Mouse (Mus musculus) CH12.LX (cell line): Measurements from ENCODE around the gene Isca2. TPM values are rescaled to one million over a fixed set of nuclear protein-coding genes. Genes with fewer than 3 reads are reported as not detected.

Experiments
- DNase-seq: peaks from one replicate; pipeline ENCODE4 v3.0.0-alpha.2; 2013; ENCODE audit errors: extremely low read depth
- H3K27ac ChIP-seq: 2 replicates; pipeline ENCODE4 v1.5.1; 2012; ENCODE audit warnings: low read depth, mild to moderate bottlenecking, control low read depth, moderate library complexity; ENCODE audit not compliant: insufficient read depth
- H3K27me3 ChIP-seq: replicated peaks from 2 replicates; pipeline ENCODE3; 2012; ENCODE audit warnings: inconsistent platforms
- H3K36me3 ChIP-seq, 2 experiments: replicated peaks in 1 of 2; 2 replicates each; pipeline versions ENCODE3 to v1.6.1; 2012; ENCODE audit warnings: inconsistent platforms in 1 of 2, low read length in 1 of 2, mild to moderate bottlenecking in 1 of 2, mixed read lengths in 1 of 2, moderate library complexity in 1 of 2; ENCODE audit not compliant: control insufficient read depth in 1 of 2, insufficient read depth in 1 of 2
- H3K4me1 ChIP-seq, 2 experiments: 2 replicates each; pipeline ENCODE4 v1.6.1; 2012; ENCODE audit warnings: inconsistent platforms in 1 of 2, moderate library complexity in 1 of 2; ENCODE audit not compliant: insufficient read depth in 2 of 2, control insufficient read depth in 1 of 2
- H3K4me2 ChIP-seq: 2 replicates; pipeline ENCODE4 v1.6.1; 2012; ENCODE audit warnings: low read depth, mild to moderate bottlenecking, control low read depth; ENCODE audit not compliant: poor library complexity, insufficient read depth, severe bottlenecking
- H3K4me3 ChIP-seq, 3 experiments: fragments of 150-350 bp in 1 of 3; sonication (generic) in 1 of 3; replicated peaks in 1 of 3; 2 replicates each; pipeline versions ENCODE3 to v1.5.1; 2011 to 2012; ENCODE audit warnings: low read depth in 2 of 3, low read length in 2 of 3, mild to moderate bottlenecking in 2 of 3, moderate library complexity in 2 of 3, control low read depth in 1 of 3, improper control_type of control experiment in 1 of 3, inconsistent platforms in 1 of 3, mixed read lengths in 1 of 3; ENCODE audit not compliant: poor library complexity in 1 of 3
- H3K79me2 ChIP-seq: replicated peaks from 2 replicates; pipeline ENCODE4 v1.6.1; 2012; ENCODE audit warnings: mild to moderate bottlenecking, moderate library complexity; ENCODE audit not compliant: control insufficient read depth, poor library complexity, insufficient read depth, severe bottlenecking; ENCODE audit errors: extremely low read depth
- H3K9ac ChIP-seq: 2 replicates; pipeline ENCODE4 v1.6.1; 2012; ENCODE audit warnings: low read depth, mild to moderate bottlenecking, control low read depth, moderate library complexity; ENCODE audit not compliant: insufficient read depth
- H3K9me3 ChIP-seq: replicated peaks from 2 replicates; pipeline ENCODE3; 2012; ENCODE audit warnings: low read length, inconsistent platforms, mixed read lengths
- BHLHE40 ChIP-seq: IDR thresholded peaks from 2 replicates; pipeline ENCODE4 v1.6.1; 2011; ENCODE audit warnings: mild to moderate bottlenecking, low read depth, low read length, improper control_type of control experiment
- CHD1 ChIP-seq: IDR thresholded peaks from 2 replicates; pipeline ENCODE4 v1.6.1; 2012; ENCODE audit warnings: low read depth, low read length, improper control_type of control experiment, inconsistent platforms
- CHD2 ChIP-seq: IDR thresholded peaks from 2 replicates; pipeline ENCODE4 v1.6.1; 2011; ENCODE audit warnings: low read length, improper control_type of control experiment
- CTCF ChIP-seq, 2 experiments: IDR thresholded peaks in 1 of 2; conservative IDR thresholded peaks in 1 of 2; 2 replicates each; pipeline ENCODE4 v1.5.1; 2011 to 2012; ENCODE audit warnings: low read depth in 2 of 2, low read length in 2 of 2, improper control_type of control experiment in 1 of 2, inconsistent platforms in 1 of 2, mild to moderate bottlenecking in 1 of 2, moderate library complexity in 1 of 2
- E2F4 ChIP-seq: IDR thresholded peaks from 2 replicates; pipeline ENCODE4 v1.6.1; 2011; ENCODE audit warnings: low read depth, low read length, improper control_type of control experiment; ENCODE audit not compliant: insufficient replicate concordance
- ELF1 ChIP-seq: IDR thresholded peaks from 2 replicates; pipeline ENCODE4 v1.6.1; 2014; ENCODE audit warnings: low read depth, mild to moderate bottlenecking, inconsistent platforms, low read length, improper control_type of control experiment
- EP300 ChIP-seq: IDR thresholded peaks from 2 replicates; pipeline ENCODE4 v1.6.1; 2011; ENCODE audit warnings: low read length, improper control_type of control experiment
- ETS1 ChIP-seq: conservative IDR thresholded peaks from 2 replicates; pipeline ENCODE4 v1.6.1; 2012; ENCODE audit warnings: low read depth, mild to moderate bottlenecking, inconsistent platforms, low read length, improper control_type of control experiment, moderate library complexity
- GABPA ChIP-seq: IDR thresholded peaks from 2 replicates; pipeline ENCODE4 v1.6.1; 2012; ENCODE audit warnings: low read depth, low read length, improper control_type of control experiment, inconsistent platforms; ENCODE audit not compliant: insufficient replicate concordance
- HCFC1 ChIP-seq: IDR thresholded peaks from 2 replicates; pipeline ENCODE4 v1.6.1; 2012; ENCODE audit warnings: low read depth, mild to moderate bottlenecking, inconsistent platforms, low read length, improper control_type of control experiment
- IRF4 ChIP-seq: IDR thresholded peaks from 2 replicates; pipeline ENCODE4 v1.6.1; 2014; ENCODE audit warnings: low read depth, mild to moderate bottlenecking, inconsistent platforms, low read length, improper control_type of control experiment
- JUN ChIP-seq: IDR thresholded peaks from 2 replicates; pipeline ENCODE4 v1.6.1; 2011; ENCODE audit warnings: low read depth, mild to moderate bottlenecking, low read length, improper control_type of control experiment, moderate library complexity; ENCODE audit not compliant: insufficient read depth
- JUND ChIP-seq: conservative IDR thresholded peaks from 2 replicates; pipeline ENCODE4 v1.6.1; 2011; ENCODE audit warnings: low read depth, low read length, improper control_type of control experiment
- KAT2A ChIP-seq: IDR thresholded peaks from 2 replicates; pipeline ENCODE4 v1.6.1; 2012; ENCODE audit warnings: low read length, improper control_type of control experiment, inconsistent platforms; ENCODE audit not compliant: insufficient replicate concordance
- MAFK ChIP-seq: IDR thresholded peaks from 2 replicates; pipeline ENCODE4 v1.6.1; 2011; ENCODE audit warnings: low read length, improper control_type of control experiment; ENCODE audit not compliant: insufficient replicate concordance
- MAX ChIP-seq: IDR thresholded peaks from 2 replicates; pipeline ENCODE4 v1.6.1; 2011; ENCODE audit warnings: low read length, improper control_type of control experiment
- MAZ ChIP-seq: IDR thresholded peaks from 2 replicates; pipeline ENCODE4 v1.6.1; 2012; ENCODE audit warnings: low read depth, mild to moderate bottlenecking, inconsistent platforms, low read length, improper control_type of control experiment, moderate library complexity
- MEF2A ChIP-seq: IDR thresholded peaks from 2 replicates; pipeline ENCODE4 v1.6.1; 2014; ENCODE audit warnings: low read depth, mild to moderate bottlenecking, inconsistent platforms, low read length, improper control_type of control experiment, borderline replicate concordance
- MXI1 ChIP-seq: IDR thresholded peaks from 2 replicates; pipeline ENCODE4 v1.6.1; 2011; ENCODE audit warnings: mild to moderate bottlenecking, low read depth, low read length, improper control_type of control experiment
- MYC ChIP-seq: IDR thresholded peaks from 2 replicates; pipeline ENCODE4 v1.6.1; 2011; ENCODE audit warnings: low read depth, mild to moderate bottlenecking, improper control_type of control experiment, low read length
- NELFE ChIP-seq: IDR thresholded peaks from 2 replicates; pipeline ENCODE4 v1.6.1; 2011; ENCODE audit warnings: low read depth, low read length, improper control_type of control experiment
- NRF1 ChIP-seq: IDR thresholded peaks from 2 replicates; pipeline ENCODE4 v1.6.1; 2014; ENCODE audit warnings: low read depth, mild to moderate bottlenecking, inconsistent platforms, low read length, improper control_type of control experiment, moderate library complexity
- PAX5 ChIP-seq: IDR thresholded peaks from 2 replicates; pipeline ENCODE4 v1.6.1; 2012; ENCODE audit warnings: low read length, inconsistent platforms, mixed read lengths
- POLR2A ChIP-seq: IDR thresholded peaks from 2 replicates; pipeline ENCODE4 v1.6.1; 2011; ENCODE audit warnings: low read depth, mild to moderate bottlenecking, improper control_type of control experiment, low read length
- POLR2AphosphoS2 ChIP-seq: IDR thresholded peaks from 2 replicates; pipeline ENCODE4 v1.6.1; 2011; ENCODE audit warnings: low read depth, low read length, improper control_type of control experiment
- RAD21 ChIP-seq: IDR thresholded peaks from 2 replicates; pipeline ENCODE4 v1.6.1; 2011; ENCODE audit warnings: low read depth, mild to moderate bottlenecking, low read length, improper control_type of control experiment, moderate library complexity
- RCOR1 ChIP-seq: conservative IDR thresholded peaks from 2 replicates; pipeline ENCODE4 v1.6.1; 2012; ENCODE audit warnings: low read depth, mild to moderate bottlenecking, inconsistent platforms, low read length, improper control_type of control experiment
- SIN3A ChIP-seq: IDR thresholded peaks from 2 replicates; pipeline ENCODE4 v1.6.1; 2012; ENCODE audit warnings: low read length, improper control_type of control experiment, inconsistent platforms
- SMC3 ChIP-seq: IDR thresholded peaks from 2 replicates; pipeline ENCODE4 v1.6.1; 2011; ENCODE audit warnings: low read depth, low read length, improper control_type of control experiment
- TBP ChIP-seq: conservative IDR thresholded peaks from 2 replicates; pipeline ENCODE4 v1.6.1; 2011; ENCODE audit warnings: low read depth, low read length, improper control_type of control experiment
- TCF12 ChIP-seq: IDR thresholded peaks from 2 replicates; pipeline ENCODE4 v1.6.1; 2014; ENCODE audit warnings: low read depth, mild to moderate bottlenecking, inconsistent platforms, low read length, improper control_type of control experiment
- UBTF ChIP-seq: IDR thresholded peaks from 2 replicates; pipeline ENCODE4 v1.6.1; 2012; ENCODE audit warnings: low read depth, mild to moderate bottlenecking, inconsistent platforms, low read length, improper control_type of control experiment, moderate library complexity
- USF1 ChIP-seq: IDR thresholded peaks from 2 replicates; pipeline ENCODE4 v1.6.1; 2014; ENCODE audit warnings: low read depth, mild to moderate bottlenecking, inconsistent platforms, low read length, improper control_type of control experiment
- USF2 ChIP-seq: conservative IDR thresholded peaks from 2 replicates; pipeline ENCODE4 v1.6.1; 2011; ENCODE audit warnings: low read depth, low read length, improper control_type of control experiment
- ZC3H11A ChIP-seq: IDR thresholded peaks from 2 replicates; pipeline ENCODE4 v1.6.1; 2012; ENCODE audit warnings: low read depth, mild to moderate bottlenecking, inconsistent platforms, low read length, improper control_type of control experiment
- ZKSCAN1 ChIP-seq: IDR thresholded peaks from 2 replicates; pipeline ENCODE4 v1.6.1; 2012; ENCODE audit warnings: low read depth, inconsistent platforms, low read length, improper control_type of control experiment, borderline replicate concordance
- ZMIZ1 ChIP-seq: IDR thresholded peaks from 2 replicates; pipeline ENCODE4 v1.6.1; 2012; ENCODE audit warnings: low read depth, mild to moderate bottlenecking, inconsistent platforms, low read length, improper control_type of control experiment
- ZNF384 ChIP-seq: IDR thresholded peaks from 2 replicates; pipeline ENCODE4 v1.6.1; 2012; ENCODE audit warnings: low read depth, low read length, improper control_type of control experiment, inconsistent platforms
- dilution Hi-C: fragments of 300-500 bp; cut with MboI; formaldehyde crosslinking; loops from 2 replicates; pipeline ENCODE4 v1.14.3; 2020; ENCODE audit warnings: low sequenced_read_pairs; ENCODE audit not compliant: extremely low pct_unique_long_range_greater_than_20kb, extremely low pct_ligation_motif_present
- in situ Hi-C: fragments of 300-500 bp; cut with MboI; formaldehyde crosslinking; loops from 3 replicates; pipeline ENCODE4 v1.14.3; 2019; ENCODE audit warnings: low sequenced_read_pairs, low pct_ligation_motif_present, low pct_unique_long_range_greater_than_20kb, mixed read lengths
- polyA plus RNA-seq: library from polyadenylated mRNA; unstranded; fragments of >175 nt; gene quantifications from 2 replicates; pipeline ENCODE4 v1.2.1, GENCODE M21; 2012; ENCODE audit warnings: low read depth; ENCODE audit not compliant: insufficient read length
- total RNA-seq, 2 experiments: library from RNA; depleted of rRNA; stranded (reverse); fragments of 300-350 nt in 1 of 2; fragments of >200 nt in 1 of 2; gene quantifications; 2 replicates each; pipeline ENCODE4 v1.2.3; 2012 to 2014

Isca2 gene
- total RNA-seq (2012; rRNA removed) (59.1 and 59.7 TPM in 2 replicates), total RNA-seq (2014; rRNA removed) (75.3 and 90.4 TPM in 2 replicates), polyA plus RNA-seq (50.4 and 55.1 TPM in 2 replicates)

DNA sequence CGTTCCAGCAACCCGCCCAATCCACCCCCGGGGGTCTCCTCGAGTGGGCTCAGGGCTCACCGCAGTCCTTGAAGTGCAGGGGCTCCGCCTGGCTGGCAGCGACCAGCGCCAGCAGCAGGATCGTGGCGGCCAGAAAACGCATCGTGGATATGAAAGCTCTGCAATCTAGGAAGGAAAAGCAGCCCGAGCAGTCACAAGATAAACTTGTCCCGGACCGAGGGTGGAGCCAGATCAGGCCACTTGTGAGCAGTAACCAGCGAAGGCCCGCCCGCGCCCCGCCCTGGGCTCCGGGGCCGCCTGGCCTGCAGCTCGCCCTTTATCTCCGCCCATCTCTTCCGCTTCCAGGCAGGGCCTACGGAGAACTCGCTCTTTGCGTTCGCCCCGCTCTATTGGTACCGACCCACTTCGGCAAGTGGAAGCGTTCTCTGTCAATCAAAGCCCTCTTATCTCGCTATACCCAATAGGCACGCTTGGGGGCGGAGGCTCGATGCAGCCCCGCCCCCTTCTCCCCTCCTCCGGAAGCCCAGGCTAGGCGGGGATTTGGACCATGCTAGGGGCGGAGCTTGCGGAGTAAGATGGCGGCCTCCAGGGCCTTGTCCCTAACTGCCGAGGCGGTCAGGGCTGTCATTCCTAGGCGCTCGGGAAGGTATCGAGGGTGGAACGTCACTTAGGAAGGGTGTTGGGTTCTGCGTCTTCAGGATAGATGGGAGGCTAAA, at the start of gene Isca2, which contains the start of gene Npc2:
Gene Isca2, plus strand, starts transcription at position 526 of the 716 bp plus-strand sequence.
Gene Npc2, minus strand, starts transcription at position 427 of the 716 bp plus-strand sequence.
- Histone ChIP-seq H3K4me3 (peak within 1 kb of the TSS; percentile 67 to 95 (median 82)), H3K4me2 (peak within 1 kb of the TSS; percentile 84), H3K9me3 (no peaks in the 10 kb centered on the region), H3K27ac (peak within 1 kb of the TSS; percentile 35; the same call in 1 of the 2 replicates), H3K9ac (peak within 1 kb of the TSS; percentile 78), H3K79me2 (0 out of 2 replicates have a peak, but pooled peaks cover 3% of the 10 kb centered on the region), H3K36me3 (peaks cover 5 to 38% of the 10 kb centered on the region in 2 experiments), H3K4me1 (peaks cover 10 to 43% of the 10 kb centered on the region in 2 experiments), H3K27me3 (no peaks in the 10 kb centered on the region)
- in situ Hi-C loops (no loop called here), dilution Hi-C loops (no loop called here)
- peak; percentile 99 for DNase-seq
- no peak for TF ChIP-seq JUN
- no peak for TF ChIP-seq UBTF
- TF ChIP-seq TBP, result peak; percentile 84
- no peak for TF ChIP-seq EP300
- 0 out of 2 replicates have a peak, but pooled peaks have one; percentile 5 for TF ChIP-seq IRF4
- no peak for TF ChIP-seq RCOR1
- TF ChIP-seq ZNF384, result no peak
- peak; percentile 90 for TF ChIP-seq ELF1
- peak; percentile 63; the same call in 1 of the 2 replicates for TF ChIP-seq MAZ
- TF ChIP-seq USF2, result no peak
- TF ChIP-seq MAX, result peak; percentile 47; the same call in 1 of the 2 replicates
- peak; percentile 92 for TF ChIP-seq CHD2
- no peak for TF ChIP-seq GABPA
- no peak for TF ChIP-seq ETS1
- TF ChIP-seq MAFK, result no peak
- no peak for TF ChIP-seq JUND
- peak; percentile 90 for TF ChIP-seq POLR2AphosphoS2
- peak; percentile 82 for TF ChIP-seq TCF12
- TF ChIP-seq MEF2A, result peak; percentile 49; the same call in 1 of the 2 replicates
- TF ChIP-seq CTCF (conservative IDR thresholded peaks at IDR 0.05 in 1 of 2, IDR thresholded peaks at IDR 0.05 in 1 of 2; ENCODE audit: low read depth in 2 of 2, low read length in 2 of 2), result no peak
- peak; percentile 77; the same call in 1 of the 2 replicates for TF ChIP-seq E2F4
- TF ChIP-seq ZMIZ1, result peak; percentile 84
- TF ChIP-seq USF1, result no peak
- peak; percentile 86 for TF ChIP-seq NELFE
- peak; percentile 89 for TF ChIP-seq POLR2A
- TF ChIP-seq ZC3H11A, result no peak
- no peak for TF ChIP-seq PAX5
- no peak for TF ChIP-seq SMC3
- no peak for TF ChIP-seq RAD21
- no peak for TF ChIP-seq ZKSCAN1
- peak; percentile 82 for TF ChIP-seq SIN3A
- TF ChIP-seq CHD1, result no peak
- TF ChIP-seq KAT2A, result 0 out of 2 replicates have a peak, but pooled peaks have one; percentile 45
- peak; percentile 52 for TF ChIP-seq NRF1
- TF ChIP-seq HCFC1, result no peak; the same call in none of the 2 replicates
- no peak for TF ChIP-seq BHLHE40
- TF ChIP-seq MXI1, result peak; percentile 28; the same call in 1 of the 2 replicates
- peak; percentile 47; the same call in 1 of the 2 replicates for TF ChIP-seq MYC
